Mouse (Mus musculus): ENCODE measurements at regions not wholly inside any gene's neighbourhood (a gene's known extent, or its start where the extent isn't known, plus 50 kb on each side); places are given as distances from the start of the nearest gene placed in this dataset.
A peak's percentile ranks its signal among the peaks of the same experiment; 100 is the strongest.

GRCm38 (mm10) chr7:115170439-115170838 is 426.9 kb downstream of the Insc start:
- 65% methylated on average over 9 of the region's 9 CpGs for WGBS
- DNase-seq (ENCODE audit: low spot score, missing footprints), result no peak

GRCm38 (mm10) chr7:115192482-115192881 is 449.0 kb downstream of the Insc start:
- no peaks in the 10 kb centered on the region for H3K27me3 ChIP-seq (ENCODE audit: control insufficient read depth, insufficient read depth, low read length)

More at GRCm38 (mm10) chr7:115170439-115170838, 426.9 kb downstream of the Insc start:
- Histone ChIP-seq H3K4me3 (ENCODE audit: low read depth, low read length) (no peak overlapping the region), H3K4me2 (no peak overlapping the region), H3K9ac (ENCODE audit: low read length) (no peak overlapping the region), H3K36me3 (ENCODE audit: control insufficient read depth, insufficient read depth, low read length) (no peaks in the 10 kb centered on the region), H3K4me1 (ENCODE audit: control insufficient read depth, insufficient read depth, low read length) (no peaks in the 10 kb centered on the region), H3K9me3 (ENCODE audit: control insufficient read depth, low read length) (no peaks in the 10 kb centered on the region), H3K27ac (ENCODE audit: low read depth, low read length) (no peak overlapping the region), H3K27me3 (ENCODE audit: control insufficient read depth, insufficient read depth, low read length) (no peaks in the 10 kb centered on the region)
- no peak for ATAC-seq (ENCODE audit: low FRiP score)

GRCm38 (mm10) chr7:115192992-115193761 is 449.7 kb downstream of the Insc start:
- ATAC-seq (ENCODE audit: low FRiP score) (0 out of 2 replicates have a peak, but pooled peaks have one; percentile 30), DNase-seq (ENCODE audit: low spot score, missing footprints) (peak; percentile 83)
- no peaks in the 10 kb centered on the region for H3K36me3 ChIP-seq (ENCODE audit: control insufficient read depth, insufficient read depth, low read length)
- H3K4me2 ChIP-seq, result no peak overlapping the region
- H3K27ac ChIP-seq (ENCODE audit: low read depth, low read length), result no peak overlapping the region
- H3K27me3 ChIP-seq (ENCODE audit: control insufficient read depth, insufficient read depth, low read length), result no peaks in the 10 kb centered on the region
- H3K4me3 ChIP-seq (ENCODE audit: low read depth, low read length), result no peak overlapping the region
- peaks cover 5% of the 10 kb centered on the region; the same call in 1 of the 2 replicates for H3K4me1 ChIP-seq (ENCODE audit: control insufficient read depth, insufficient read depth, low read length)
- no peaks in the 10 kb centered on the region for H3K9me3 ChIP-seq (ENCODE audit: control insufficient read depth, low read length)
- no peak overlapping the region for H3K9ac ChIP-seq (ENCODE audit: low read length)
- 13% methylated on average over 9 of the region's 9 CpGs for WGBS

More at GRCm38 (mm10) chr7:115192482-115192881, 449.0 kb downstream of the Insc start:
- Histone ChIP-seq H3K4me3 (ENCODE audit: low read depth, low read length) (no peak overlapping the region), H3K36me3 (ENCODE audit: control insufficient read depth, insufficient read depth, low read length) (no peaks in the 10 kb centered on the region), H3K4me2 (no peak overlapping the region), H3K4me1 (ENCODE audit: control insufficient read depth, insufficient read depth, low read length) (peaks cover 5% of the 10 kb centered on the region; the same call in 1 of the 2 replicates), H3K9me3 (ENCODE audit: control insufficient read depth, low read length) (no peaks in the 10 kb centered on the region), H3K9ac (ENCODE audit: low read length) (no peak overlapping the region), H3K27ac (ENCODE audit: low read depth, low read length) (no peak overlapping the region)
- 55% methylated on average over 5 of the region's 5 CpGs for WGBS
- no peak for ATAC-seq (ENCODE audit: low FRiP score)
- peak; percentile 54 for DNase-seq (ENCODE audit: low spot score, missing footprints)

- WGBS, result 72% methylated on average over 3 of the region's 3 CpGs
- H3K9me3 ChIP-seq (ENCODE audit: control insufficient read depth, low read length), result no peaks in the 10 kb centered on the region
- no peaks in the 10 kb centered on the region for H3K36me3 ChIP-seq (ENCODE audit: control insufficient read depth, insufficient read depth, low read length)
- H3K4me1 ChIP-seq (ENCODE audit: control insufficient read depth, insufficient read depth, low read length), result no peaks in the 10 kb centered on the region
- H3K9ac ChIP-seq (ENCODE audit: low read length), result no peak overlapping the region
- no peak overlapping the region for H3K4me2 ChIP-seq
- no peak for DNase-seq (ENCODE audit: low spot score, missing footprints)
- H3K27ac ChIP-seq (ENCODE audit: low read depth, low read length), result no peak overlapping the region
- H3K27me3 ChIP-seq (ENCODE audit: control insufficient read depth, insufficient read depth, low read length), result no peaks in the 10 kb centered on the region
- no peak overlapping the region for H3K4me3 ChIP-seq (ENCODE audit: low read depth, low read length)
- no peak for ATAC-seq (ENCODE audit: low FRiP score)
Observed at GRCm38 (mm10) chr7:115204916-115205315, 461.4 kb downstream of the Insc start.

- no peak overlapping the region for H3K27ac ChIP-seq (ENCODE audit: low read depth, low read length)
- H3K4me2 ChIP-seq, result no peak overlapping the region
- H3K9me3 ChIP-seq (ENCODE audit: control insufficient read depth, low read length), result no peaks in the 10 kb centered on the region
- no peaks in the 10 kb centered on the region for H3K27me3 ChIP-seq (ENCODE audit: control insufficient read depth, insufficient read depth, low read length)
- no peak overlapping the region for H3K9ac ChIP-seq (ENCODE audit: low read length)
- H3K36me3 ChIP-seq (ENCODE audit: control insufficient read depth, insufficient read depth, low read length), result no peaks in the 10 kb centered on the region
- ATAC-seq (ENCODE audit: low FRiP score), result no peak
- no peak for DNase-seq (ENCODE audit: low spot score, missing footprints)
- 75% methylated on average over 9 of the region's 9 CpGs for WGBS
- no peak overlapping the region for H3K4me3 ChIP-seq (ENCODE audit: low read depth, low read length)
- no peaks in the 10 kb centered on the region for H3K4me1 ChIP-seq (ENCODE audit: control insufficient read depth, insufficient read depth, low read length)
Observed at GRCm38 (mm10) chr7:115206479-115207134, 463.1 kb downstream of the Insc start.

- H3K36me3 ChIP-seq (ENCODE audit: control insufficient read depth, insufficient read depth, low read length), result no peaks in the 10 kb centered on the region
- H3K4me3 ChIP-seq (ENCODE audit: low read depth, low read length), result no peak overlapping the region
- 82% methylated on average over 7 of the region's 7 CpGs for WGBS
- no peak overlapping the region for H3K9ac ChIP-seq (ENCODE audit: low read length)
- no peaks in the 10 kb centered on the region for H3K4me1 ChIP-seq (ENCODE audit: control insufficient read depth, insufficient read depth, low read length)
- DNase-seq (ENCODE audit: low spot score, missing footprints) (no peak), ATAC-seq (ENCODE audit: low FRiP score) (no peak)
- H3K27me3 ChIP-seq (ENCODE audit: control insufficient read depth, insufficient read depth, low read length), result no peaks in the 10 kb centered on the region
- H3K4me2 ChIP-seq, result no peak overlapping the region
- no peak overlapping the region for H3K27ac ChIP-seq (ENCODE audit: low read depth, low read length)
- no peaks in the 10 kb centered on the region for H3K9me3 ChIP-seq (ENCODE audit: control insufficient read depth, low read length)
Observed at GRCm38 (mm10) chr7:115208781-115209180, 465.3 kb downstream of the Insc start.

- no peaks in the 10 kb centered on the region for H3K9me3 ChIP-seq (ENCODE audit: control insufficient read depth, low read length)
- no peak overlapping the region for H3K4me2 ChIP-seq
- no peak for DNase-seq (ENCODE audit: low spot score, missing footprints)
- no peak overlapping the region for H3K4me3 ChIP-seq (ENCODE audit: low read depth, low read length)
- WGBS, result 94% methylated on average over 2 of the region's 2 CpGs
- no peak for ATAC-seq (ENCODE audit: low FRiP score)
- no peaks in the 10 kb centered on the region for H3K27me3 ChIP-seq (ENCODE audit: control insufficient read depth, insufficient read depth, low read length)
- no peaks in the 10 kb centered on the region for H3K36me3 ChIP-seq (ENCODE audit: control insufficient read depth, insufficient read depth, low read length)
- no peaks in the 10 kb centered on the region for H3K4me1 ChIP-seq (ENCODE audit: control insufficient read depth, insufficient read depth, low read length)
- H3K9ac ChIP-seq (ENCODE audit: low read length), result no peak overlapping the region
- H3K27ac ChIP-seq (ENCODE audit: low read depth, low read length), result no peak overlapping the region
Observed at GRCm38 (mm10) chr7:115210012-115210411, 466.5 kb downstream of the Insc start.

GRCm38 (mm10) chr7:115216838-115217237 is 473.3 kb downstream of the Insc start:
- Histone ChIP-seq H3K9ac (ENCODE audit: low read length) (peak overlapping the region; percentile 54; the same call in 1 of the 2 replicates), H3K27ac (ENCODE audit: low read depth, low read length) (no peak overlapping the region), H3K4me2 (peak overlapping the region; percentile 51), H3K36me3 (ENCODE audit: control insufficient read depth, insufficient read depth, low read length) (no peaks in the 10 kb centered on the region), H3K9me3 (ENCODE audit: control insufficient read depth, low read length) (no peaks in the 10 kb centered on the region), H3K4me1 (ENCODE audit: control insufficient read depth, insufficient read depth, low read length) (peaks cover 14% of the 10 kb centered on the region), H3K27me3 (ENCODE audit: control insufficient read depth, insufficient read depth, low read length) (no peaks in the 10 kb centered on the region), H3K4me3 (ENCODE audit: low read depth, low read length) (peak overlapping the region; percentile 25)
- DNase-seq (ENCODE audit: low spot score, missing footprints) (peak; percentile 99), ATAC-seq (ENCODE audit: low FRiP score) (peak; percentile 93)
- 4% methylated on average over 11 of the region's 13 CpGs for WGBS

- H3K9ac ChIP-seq (ENCODE audit: low read length), result peak overlapping the region; percentile 54; the same call in 1 of the 2 replicates
- ATAC-seq (ENCODE audit: low FRiP score), result peak; percentile 31; the same call in 1 of the 2 replicates
- H3K27ac ChIP-seq (ENCODE audit: low read depth, low read length), result no peak overlapping the region
- peak overlapping the region; percentile 25 for H3K4me3 ChIP-seq (ENCODE audit: low read depth, low read length)
- no peak for DNase-seq (ENCODE audit: low spot score, missing footprints)
- H3K36me3 ChIP-seq (ENCODE audit: control insufficient read depth, insufficient read depth, low read length), result no peaks in the 10 kb centered on the region
- H3K27me3 ChIP-seq (ENCODE audit: control insufficient read depth, insufficient read depth, low read length), result no peaks in the 10 kb centered on the region
- H3K4me1 ChIP-seq (ENCODE audit: control insufficient read depth, insufficient read depth, low read length), result peaks cover 16% of the 10 kb centered on the region
- H3K9me3 ChIP-seq (ENCODE audit: control insufficient read depth, low read length), result no peaks in the 10 kb centered on the region
- WGBS, result 4% methylated on average over 5 of the region's 5 CpGs
- H3K4me2 ChIP-seq, result peak overlapping the region; percentile 51
Observed at GRCm38 (mm10) chr7:115217255-115217654, 473.8 kb downstream of the Insc start.
